Mouse (Mus musculus) frontal cortex, adult (tissue): ENCODE results near the gene Tanc1.
A peak's percentile ranks its signal among the peaks of the same experiment; 100 is the strongest.

Source experiments
- ATAC-seq: cut with Nextera tagmentation; 2 replicates; pipeline ENCODE4 v1.9.2; 2017; ENCODE audit warnings: mild to moderate bottlenecking, moderate library complexity, mixed read lengths; ENCODE audit not compliant: low TSS enrichment

Gene Tanc1

DNA sequence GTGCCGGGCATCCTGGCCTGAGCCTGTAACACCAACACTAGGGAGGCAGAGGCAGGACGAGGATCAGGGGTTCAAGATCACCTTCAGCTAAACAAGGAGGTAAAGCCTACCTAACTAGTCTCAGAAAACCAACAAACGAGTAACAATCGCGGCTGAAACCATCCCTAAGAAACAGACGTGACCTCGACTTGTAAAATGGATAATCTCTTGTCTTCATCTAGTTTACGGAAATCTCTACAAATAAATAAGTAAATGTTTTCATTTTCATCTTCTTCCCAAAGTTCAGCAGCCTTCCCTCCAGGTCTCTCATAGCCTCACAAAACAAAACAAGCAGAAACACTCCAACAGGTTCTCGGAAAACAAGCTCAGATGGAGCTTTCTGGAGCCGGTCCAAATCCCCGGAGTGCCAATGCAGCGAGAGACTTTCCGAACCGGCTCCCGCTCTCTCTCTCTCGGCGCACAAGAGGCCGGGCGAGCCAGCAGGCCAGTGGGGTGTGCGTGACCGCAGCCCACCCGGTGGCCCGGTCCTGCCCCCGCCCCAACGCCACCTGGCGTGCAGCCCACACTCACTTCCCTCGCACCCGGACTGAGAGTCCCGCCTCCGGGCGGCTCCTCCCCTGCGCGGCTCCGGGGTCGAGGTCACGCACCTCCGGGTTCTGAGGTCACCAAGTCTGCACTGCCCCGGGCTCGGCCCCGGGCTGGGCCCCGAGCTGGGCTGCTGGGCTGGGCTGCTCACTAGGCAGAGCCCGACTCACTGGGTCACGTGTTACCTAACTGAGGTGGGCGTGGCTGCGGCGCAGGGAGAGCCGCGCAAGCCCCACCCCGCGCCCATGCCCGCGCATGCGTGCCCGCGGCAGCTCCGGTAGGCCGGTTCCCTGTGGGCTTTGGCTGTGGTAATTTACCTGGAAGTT lies 270.2 kb downstream of the Tanc1 start, which contains the start of gene Wdsub1:
TSS of gene Wdsub1 (minus strand) at position 761 of the 911 bp plus-strand sequence.
- peak; percentile 97 for ATAC-seq

DNA sequence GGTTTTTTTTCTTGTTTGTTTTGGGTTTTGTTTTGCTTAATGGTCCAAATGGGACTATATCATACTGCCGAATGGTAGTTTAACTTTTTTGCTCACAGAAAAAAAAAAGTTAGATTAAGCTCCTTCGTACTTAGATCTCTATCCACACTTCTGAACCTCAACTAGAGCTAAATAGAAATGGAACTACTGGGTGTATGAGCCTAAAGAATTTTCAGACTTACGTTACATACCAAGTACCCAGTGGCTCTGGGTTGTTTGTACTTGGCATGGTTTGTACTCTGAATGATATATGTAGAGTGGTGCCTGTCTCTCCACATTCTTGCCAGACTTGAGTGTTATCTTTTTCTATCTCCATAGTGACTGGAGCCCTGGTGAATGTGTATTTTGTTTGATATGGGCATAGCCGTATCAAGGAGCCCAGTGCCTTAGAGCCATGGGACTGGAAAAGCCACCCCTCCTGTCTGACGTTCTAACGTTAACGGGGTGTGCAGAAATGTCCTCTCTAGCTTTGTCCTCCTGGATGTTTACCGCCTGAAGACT lies 271.0 kb downstream of the Tanc1 start:
- ATAC-seq, result peak; percentile 50

DNA sequence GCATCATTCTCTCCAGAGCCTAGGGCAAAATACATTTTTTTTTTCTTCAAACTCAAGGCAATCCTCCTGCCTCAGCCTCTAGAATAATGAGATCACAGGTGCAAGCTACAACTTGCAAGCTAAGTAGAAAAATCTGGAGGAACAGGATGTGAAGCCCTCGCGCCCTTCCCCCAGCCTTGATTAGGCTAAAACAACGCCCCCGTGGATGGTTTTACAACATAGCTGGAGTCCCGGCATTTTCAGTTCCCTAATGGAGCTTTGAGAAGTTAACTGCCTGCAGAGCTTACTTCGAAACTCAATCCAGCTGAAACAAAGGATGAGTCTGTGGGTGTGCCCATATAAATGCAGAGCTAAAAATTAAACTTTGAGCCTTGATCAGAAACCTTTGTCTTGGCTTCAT lies 277.9 kb downstream of the Tanc1 start:
- no peak for ATAC-seq
